Mouse (Mus musculus) midbrain, embryonic 14.5 days (tissue): ENCODE measurements at regions not wholly inside any gene's neighbourhood (a gene's known extent, or its start where the extent isn't known, plus 50 kb on each side); places are given as distances from the start of the nearest gene placed in this dataset.

Experiments used
- ATAC-seq: fragments of 200-750 bp; cut with Nextera tagmentation; 2 replicates; pipeline ENCODE4 v1.8.0; 2017; ENCODE audit warnings: moderate number of reproducible peaks, moderate library complexity; ENCODE audit not compliant: low FRiP score, low TSS enrichment
- DNase-seq: peaks from one replicate; pipeline ENCODE4 v3.0.0-alpha.2; 2015
- H3K27ac ChIP-seq: fragments of 300-500 bp; sonication (generic); replicated peaks from 2 replicates; pipeline ENCODE4 v1.5.1; 2014; ENCODE audit warnings: mild to moderate bottlenecking, low read depth, low read length, moderate library complexity
- H3K27me3 ChIP-seq: fragments of 300-500 bp; sonication (generic); 2 replicates; pipeline ENCODE4 v1.6.1; 2014; ENCODE audit warnings: low read length, control low read depth, mixed read lengths; ENCODE audit not compliant: control insufficient read depth, insufficient read depth
- H3K36me3 ChIP-seq: fragments of 300-500 bp; sonication (generic); 2 replicates; pipeline ENCODE4 v1.6.1; 2014; ENCODE audit warnings: low read length, control low read depth; ENCODE audit not compliant: control insufficient read depth, insufficient read depth
- H3K4me1 ChIP-seq: fragments of 300-500 bp; sonication (generic); 2 replicates; pipeline ENCODE4 v1.6.1; 2014; ENCODE audit warnings: mild to moderate bottlenecking, antibody characterized with exemption, low read length, control low read depth; ENCODE audit not compliant: control insufficient read depth, insufficient read depth
- H3K4me2 ChIP-seq: fragments of 300-500 bp; sonication (generic); 2 replicates; pipeline ENCODE4 v1.6.1; 2014; ENCODE audit warnings: mild to moderate bottlenecking, low read length, moderate library complexity
- H3K4me3 ChIP-seq: fragments of 300-500 bp; sonication (generic); replicated peaks from 2 replicates; pipeline ENCODE4 v1.5.1; 2014; ENCODE audit warnings: low read depth, low read length
- H3K9ac ChIP-seq: fragments of 300-500 bp; sonication (generic); replicated peaks from 2 replicates; pipeline ENCODE4 v1.6.1; 2014; ENCODE audit warnings: mild to moderate bottlenecking, low read length, moderate library complexity
- H3K9me3 ChIP-seq: fragments of 300-500 bp; sonication (generic); 2 replicates; pipeline ENCODE4 v1.6.1; 2016; ENCODE audit warnings: low read length, control low read depth, mixed read lengths; ENCODE audit not compliant: control insufficient read depth
- WGBS: fragments of 180-500 bp; shearing (Covaris S2); extraction: QIAGEN DNeasy Blood & Tissue Kit; methylation state at CpG from one replicate; pipeline ENCODE4 v1.1.7; 2014; 5-methylcytosine and 5-hydroxymethylcytosine counted together

DNA sequence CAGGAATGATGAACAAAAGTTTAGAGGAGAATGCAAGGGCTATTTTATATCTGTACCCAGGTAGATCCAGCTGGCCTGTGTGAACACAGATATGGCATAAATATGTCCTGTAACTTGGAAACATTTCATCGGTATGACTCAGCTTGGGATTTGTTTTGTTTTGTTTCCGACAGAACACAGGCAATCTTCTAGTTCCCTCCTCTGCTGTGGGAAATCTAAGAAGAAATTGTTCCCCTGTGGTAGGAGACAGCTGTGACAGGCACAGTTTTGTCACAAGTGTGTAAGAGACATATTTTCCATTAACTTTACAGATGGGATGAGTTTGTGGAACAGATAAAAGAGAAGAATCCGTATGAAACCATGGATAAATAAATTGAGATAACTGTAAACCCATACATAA lies 687.0 kb downstream of the Tpm3-rs7 start:
- Histone ChIP-seq H3K36me3 (no peaks in the 10 kb centered on the region), H3K4me2 (no peak overlapping the region), H3K4me3 (no peak overlapping the region), H3K9me3 (no peaks in the 10 kb centered on the region), H3K27me3 (no peaks in the 10 kb centered on the region), H3K27ac (no peak overlapping the region), H3K4me1 (no peaks in the 10 kb centered on the region), H3K9ac (no peak overlapping the region)
- DNase-seq (no peak), ATAC-seq (no peak)
- WGBS: 86% methylated on average over 3 of the region's 3 CpGs

DNA sequence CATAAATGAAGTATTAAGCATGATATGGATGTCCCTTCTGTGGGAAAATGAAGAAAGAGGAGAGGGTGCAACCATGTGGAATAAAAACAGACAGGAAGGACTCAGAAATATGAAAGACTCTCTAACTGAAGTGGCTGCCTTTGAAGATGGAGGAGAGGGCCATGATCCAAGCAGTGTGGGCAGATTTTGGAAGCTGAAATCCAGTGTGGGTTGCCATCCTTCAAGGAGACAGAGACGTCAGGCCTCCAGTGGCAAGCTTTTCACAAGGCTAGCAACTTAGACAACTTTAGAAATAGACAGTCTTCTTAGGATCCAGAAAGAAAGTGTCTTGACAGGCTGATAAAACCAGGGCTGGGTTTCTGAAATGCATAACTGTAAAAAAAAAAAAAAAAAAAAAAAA lies 688.0 kb downstream of the Tpm3-rs7 start:
- WGBS: 100% methylated on average over 1 of the region's 1 CpGs
- no peak for ATAC-seq
- Histone ChIP-seq H3K4me1 (no peaks in the 10 kb centered on the region), H3K27me3 (no peaks in the 10 kb centered on the region), H3K4me3 (no peak overlapping the region), H3K27ac (no peak overlapping the region), H3K36me3 (no peaks in the 10 kb centered on the region), H3K9me3 (no peaks in the 10 kb centered on the region), H3K9ac (no peak overlapping the region), H3K4me2 (no peak overlapping the region)
- no peak for DNase-seq

DNA sequence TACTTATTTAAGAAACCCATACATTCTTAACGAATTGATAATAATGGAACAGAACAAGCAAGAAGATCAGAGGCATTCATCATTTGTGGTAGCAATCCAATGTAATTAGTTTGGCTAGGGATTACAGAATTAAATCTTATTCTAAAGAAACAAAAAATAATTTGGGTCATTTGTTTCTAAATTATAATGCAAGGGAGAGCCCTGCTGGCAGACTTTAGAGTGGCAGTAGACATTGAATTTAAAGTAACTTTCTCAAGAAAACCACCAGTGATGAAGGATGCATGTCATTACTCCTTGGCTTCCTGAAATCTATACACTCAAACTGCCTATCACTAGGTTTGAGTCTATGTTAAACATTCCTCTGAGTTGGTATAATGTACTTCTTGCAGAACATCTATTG lies 722.7 kb downstream of the Tpm3-rs7 start:
- H3K9ac ChIP-seq: no peak overlapping the region
- ATAC-seq (no peak), DNase-seq (peak; percentile 22)
- H3K4me1 ChIP-seq: no peaks in the 10 kb centered on the region
- no peaks in the 10 kb centered on the region for H3K36me3 ChIP-seq
- no peak overlapping the region for H3K4me2 ChIP-seq
- H3K9me3 ChIP-seq: no peaks in the 10 kb centered on the region
- H3K4me3 ChIP-seq: no peak overlapping the region
- WGBS: 81% methylated on average over 1 of the region's 1 CpGs
- no peak overlapping the region for H3K27ac ChIP-seq
- H3K27me3 ChIP-seq: no peaks in the 10 kb centered on the region

DNA sequence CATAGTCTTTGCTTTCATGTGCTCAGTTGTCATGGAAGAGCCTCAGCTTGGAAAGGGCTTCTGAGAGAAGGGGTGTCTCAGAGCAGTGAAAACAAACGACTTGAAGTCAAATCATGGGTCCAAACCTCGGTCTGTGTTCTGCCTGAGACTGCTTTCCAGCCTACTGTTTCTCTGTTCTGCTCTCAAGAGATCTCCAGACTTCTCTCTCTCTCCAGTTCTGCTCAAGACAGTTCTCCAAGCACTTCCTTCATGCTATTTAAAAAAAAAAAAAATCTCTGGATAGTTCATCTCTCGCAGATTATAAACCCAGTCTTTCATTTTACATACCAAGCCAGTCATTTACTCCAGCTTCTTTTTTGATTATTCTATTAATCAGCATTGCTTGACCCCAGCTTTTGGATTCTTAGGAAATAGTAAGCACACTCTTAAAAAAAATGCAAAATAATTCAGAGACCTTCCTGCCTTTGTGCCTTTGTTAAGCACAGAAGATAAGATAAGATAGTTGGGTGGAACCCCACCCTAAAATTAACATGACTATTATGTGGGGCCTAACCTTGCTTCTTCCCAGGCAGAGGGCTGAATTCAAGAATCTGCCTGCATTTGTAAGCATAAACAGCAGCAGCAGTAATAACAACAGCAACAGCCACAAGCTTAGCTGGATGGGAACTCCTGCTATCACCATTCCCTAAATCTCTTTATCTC lies 724.4 kb downstream of the Tpm3-rs7 start:
- WGBS: 53% methylated on average over 3 of the region's 3 CpGs
- H3K4me3 ChIP-seq: no peak overlapping the region

DNA sequence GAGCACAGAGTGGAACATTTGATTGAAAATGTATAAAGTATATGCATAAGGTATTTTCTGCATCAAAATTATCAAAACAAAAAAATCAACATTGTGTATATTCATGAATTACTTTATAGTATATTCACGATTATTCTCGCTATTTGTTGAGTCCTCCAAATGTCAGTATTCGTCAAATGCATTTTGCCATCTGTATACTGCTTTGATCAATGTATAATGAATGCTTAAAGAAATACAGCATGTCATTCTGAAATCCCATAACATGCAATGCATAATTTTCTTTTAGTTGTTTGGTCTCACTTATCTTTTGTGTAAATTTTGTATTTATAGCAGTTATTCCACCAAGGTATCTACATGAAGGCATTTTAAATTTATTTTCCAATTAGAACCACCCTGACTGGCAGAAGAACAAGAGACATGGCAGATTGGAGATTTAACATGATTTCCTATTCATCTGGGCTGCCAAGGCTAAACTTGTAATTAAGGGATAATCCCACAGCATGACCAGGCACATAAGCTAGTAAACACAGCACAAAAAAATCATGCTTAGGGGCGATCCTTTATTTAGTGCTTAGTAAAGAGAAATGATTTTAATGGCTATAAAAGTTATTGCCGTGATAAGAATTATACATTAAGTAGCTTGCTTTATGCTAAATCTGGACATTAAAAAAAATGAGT lies 739.3 kb downstream of the Tpm3-rs7 start:
- 62% methylated on average over 5 of the region's 5 CpGs for WGBS
- Histone ChIP-seq H3K27me3 (no peaks in the 10 kb centered on the region), H3K36me3 (no peaks in the 10 kb centered on the region), H3K27ac (no peak overlapping the region), H3K4me2 (no peak overlapping the region), H3K4me3 (no peak overlapping the region), H3K4me1 (no peaks in the 10 kb centered on the region), H3K9ac (no peak overlapping the region), H3K9me3 (no peaks in the 10 kb centered on the region)
- DNase-seq (peak; percentile 44), ATAC-seq (0 out of 2 replicates have a peak, but pooled peaks have one; percentile 34)

More for the DNA sequence above, 724.4 kb downstream of the Tpm3-rs7 start:
- Histone ChIP-seq H3K27ac (no peak overlapping the region), H3K4me2 (no peak overlapping the region), H3K9ac (no peak overlapping the region), H3K36me3 (no peaks in the 10 kb centered on the region), H3K9me3 (no peaks in the 10 kb centered on the region), H3K27me3 (no peaks in the 10 kb centered on the region), H3K4me1 (no peaks in the 10 kb centered on the region)
- DNase-seq: no peak
- ATAC-seq: no peak

DNA sequence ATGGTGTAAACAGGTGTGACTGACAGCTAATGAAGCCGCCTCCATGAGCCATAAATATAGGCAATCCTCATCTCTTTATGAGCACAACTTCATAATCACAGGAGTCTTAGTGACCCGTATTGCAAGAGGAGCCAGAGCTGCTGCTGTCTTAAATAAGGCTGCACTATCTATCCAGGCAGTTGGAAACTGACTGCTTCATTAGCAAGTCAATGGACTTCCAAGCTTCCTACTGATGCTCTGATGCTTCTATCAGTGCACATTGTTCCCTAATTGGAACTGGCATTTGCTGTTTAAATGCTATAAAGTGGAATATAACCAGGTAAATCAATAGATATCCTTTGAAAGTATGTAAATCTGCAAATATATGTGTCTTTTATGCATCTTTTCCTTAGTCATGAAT lies 746.9 kb downstream of the Tpm3-rs7 start:
- Histone ChIP-seq H3K4me3 (no peak overlapping the region), H3K9ac (no peak overlapping the region), H3K36me3 (no peaks in the 10 kb centered on the region), H3K4me2 (no peak overlapping the region), H3K9me3 (no peaks in the 10 kb centered on the region), H3K27ac (no peak overlapping the region), H3K27me3 (no peaks in the 10 kb centered on the region), H3K4me1 (0 out of 2 replicates have a peak, but pooled peaks cover 2% of the 10 kb centered on the region)
- no peak for ATAC-seq
- peak; percentile 55 for DNase-seq
- 31% methylated on average over 2 of the region's 2 CpGs for WGBS

DNA sequence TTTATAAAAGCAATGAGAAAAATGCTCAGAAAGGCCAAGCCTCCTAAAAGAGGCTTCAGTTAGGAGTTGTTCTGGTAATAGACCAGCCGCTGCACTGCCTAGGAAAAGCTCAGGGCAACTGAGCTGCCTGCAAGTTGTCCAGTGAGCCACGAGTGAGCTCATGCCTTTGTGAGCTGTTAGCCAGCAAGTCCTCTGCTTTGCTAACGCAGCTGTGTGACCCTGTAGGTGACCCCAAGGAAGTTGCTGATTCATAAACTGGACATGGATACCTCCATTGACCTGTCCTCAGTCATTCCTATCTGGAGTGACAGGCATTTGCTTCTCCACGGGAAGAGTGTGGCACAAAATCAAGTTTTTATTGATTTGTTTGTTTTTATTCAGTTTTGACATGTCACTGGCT lies 748.2 kb downstream of the Tpm3-rs7 start:
- WGBS: 26% methylated on average over 4 of the region's 4 CpGs
- no peak for DNase-seq

DNA sequence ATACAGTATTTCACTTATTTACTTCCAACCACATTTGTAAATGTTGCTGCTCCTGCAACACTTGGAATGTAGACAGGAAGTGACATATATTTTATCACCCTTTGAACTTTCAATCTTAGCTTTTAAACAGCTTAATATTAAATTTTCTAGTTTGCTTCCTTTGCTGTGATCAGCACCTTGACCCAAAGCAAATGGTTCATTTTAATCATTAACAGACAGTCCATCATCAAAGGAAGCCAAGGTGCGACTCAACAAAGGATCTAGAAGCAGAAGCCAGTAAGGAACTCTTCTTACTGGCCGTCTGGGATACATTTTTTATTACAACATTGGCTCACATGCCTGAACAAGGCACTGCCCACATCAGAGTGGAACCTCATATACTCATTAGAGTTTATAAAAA lies 758.8 kb downstream of the Tpm3-rs7 start:
- Histone ChIP-seq H3K9ac (no peak overlapping the region), H3K4me2 (no peak overlapping the region), H3K27me3 (no peaks in the 10 kb centered on the region), H3K4me1 (no peaks in the 10 kb centered on the region), H3K36me3 (no peaks in the 10 kb centered on the region), H3K4me3 (no peak overlapping the region), H3K27ac (no peak overlapping the region), H3K9me3 (no peaks in the 10 kb centered on the region)
- DNase-seq (no peak), ATAC-seq (no peak)
- 78% methylated on average over 2 of the region's 2 CpGs for WGBS

More for the DNA sequence above, 748.2 kb downstream of the Tpm3-rs7 start:
- H3K4me1 ChIP-seq: 0 out of 2 replicates have a peak, but pooled peaks cover 2% of the 10 kb centered on the region
- H3K27me3 ChIP-seq: no peaks in the 10 kb centered on the region
- ATAC-seq: no peak
- H3K9ac ChIP-seq: no peak overlapping the region
- no peaks in the 10 kb centered on the region for H3K9me3 ChIP-seq
- H3K27ac ChIP-seq: no peak overlapping the region
- H3K36me3 ChIP-seq: no peaks in the 10 kb centered on the region
- no peak overlapping the region for H3K4me3 ChIP-seq
- H3K4me2 ChIP-seq: no peak overlapping the region

DNA sequence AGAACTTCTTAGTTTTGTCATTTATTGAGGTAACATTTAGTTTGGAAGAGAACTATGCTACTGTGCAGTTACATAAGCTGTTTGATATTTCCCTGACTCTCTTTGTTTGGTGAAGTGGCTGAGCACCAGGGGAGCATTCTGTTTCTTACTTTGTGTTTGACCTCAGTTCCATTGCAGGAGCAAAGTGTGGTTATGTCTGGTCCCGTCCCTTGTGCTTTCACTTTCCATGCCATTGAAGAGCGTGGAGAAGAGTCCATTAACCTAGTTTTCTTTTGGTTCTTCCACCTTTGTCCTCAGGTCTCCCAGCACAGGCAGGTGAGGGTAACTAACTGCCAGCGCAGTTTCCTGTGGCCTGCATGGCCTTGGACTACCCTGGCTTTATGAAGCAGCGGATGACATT lies 759.6 kb downstream of the Tpm3-rs7 start:
- no peaks in the 10 kb centered on the region for H3K27me3 ChIP-seq
- no peaks in the 10 kb centered on the region for H3K36me3 ChIP-seq
- ATAC-seq (no peak), DNase-seq (no peak)
- H3K9ac ChIP-seq: no peak overlapping the region
- no peak overlapping the region for H3K4me2 ChIP-seq
- H3K9me3 ChIP-seq: no peaks in the 10 kb centered on the region
- H3K4me1 ChIP-seq: no peaks in the 10 kb centered on the region
- WGBS: 87% methylated on average over 4 of the region's 4 CpGs
- H3K4me3 ChIP-seq: no peak overlapping the region
- no peak overlapping the region for H3K27ac ChIP-seq
